Mouse (Mus musculus): ENCODE data around the gene Tex14.
"Not testable (repeated sequence)": the region's sequence is repeated elsewhere in the genome, so short reads cannot be mapped to it uniquely, and the experiment has no call there.

DNA sequence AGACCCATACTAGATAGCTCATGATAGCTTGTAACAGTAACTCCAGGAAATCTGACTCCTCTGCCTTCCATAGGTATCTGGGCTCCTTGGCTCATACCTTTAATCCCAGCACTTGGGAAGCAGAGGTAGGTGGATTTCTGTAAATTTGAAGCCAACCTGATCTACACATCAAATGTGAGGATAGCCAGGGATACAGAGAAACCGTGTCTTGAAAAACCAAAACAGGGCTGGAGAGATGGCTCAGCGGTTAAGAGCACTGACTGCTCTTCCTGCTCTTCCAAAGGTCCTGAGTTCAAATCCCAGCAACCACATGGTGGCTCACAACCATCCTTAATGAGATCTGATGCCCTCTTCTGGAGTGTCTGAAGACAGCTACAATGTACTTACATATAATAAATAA, 30.2 kb downstream of the Tex14 start:
- not testable (repeated sequence) for TF ChIP-seq POLR2A (IDR thresholded peaks at IDR 0.05; ENCODE audit: control insufficient read depth, extremely low read depth, insufficient read depth, low read length, poor library complexity); CTCF (IDR thresholded peaks at IDR 0.05; ENCODE audit: borderline replicate concordance, control insufficient read depth, extremely low read depth, insufficient read depth, low read length, poor library complexity)

Data from thymus, adult 2 months (tissue).